Mouse (Mus musculus): ENCODE measurements around the gene Cyp4f14. TPM values are rescaled to one million over a fixed set of nuclear protein-coding genes. Genes with fewer than 3 reads are reported as not detected.
A peak's percentile ranks its signal among the peaks of the same experiment; 100 is the strongest.

The Cyp4f14 gene
- polyA plus RNA-seq, 1 experiment = not detected

DNA sequence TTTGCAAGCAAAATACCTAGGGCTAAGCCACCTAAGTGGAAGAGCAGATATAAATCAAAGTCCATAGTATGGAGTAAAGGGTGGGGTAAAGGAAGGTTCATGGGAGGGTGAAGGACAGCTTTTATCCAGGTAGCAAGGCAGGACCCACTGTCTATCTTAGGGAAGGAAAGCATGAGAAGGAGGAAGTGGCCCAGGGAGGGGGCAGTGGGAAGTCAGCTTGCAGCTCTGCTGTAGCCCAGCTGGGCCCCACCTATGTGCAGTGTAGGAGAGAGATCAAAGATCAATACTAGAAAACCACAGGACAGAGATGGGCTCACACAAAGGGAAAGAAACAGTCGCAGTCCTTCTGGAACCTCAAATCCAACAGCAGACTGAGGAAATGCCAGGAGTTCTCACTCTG is 1.1 kb downstream of the Cyp4f14 start:
- H3K4me1 ChIP-seq (ENCODE audit: control insufficient read depth, insufficient read depth, insufficient read length, low read length) = no peaks in the 10 kb centered on the region
- H3K4me3 ChIP-seq (ENCODE audit: insufficient read depth, low read depth, low read length) = no peak overlapping the region
- no peak overlapping the region for H3K27ac ChIP-seq (replicated peaks; ENCODE audit: low read depth, low read length)

DNA sequence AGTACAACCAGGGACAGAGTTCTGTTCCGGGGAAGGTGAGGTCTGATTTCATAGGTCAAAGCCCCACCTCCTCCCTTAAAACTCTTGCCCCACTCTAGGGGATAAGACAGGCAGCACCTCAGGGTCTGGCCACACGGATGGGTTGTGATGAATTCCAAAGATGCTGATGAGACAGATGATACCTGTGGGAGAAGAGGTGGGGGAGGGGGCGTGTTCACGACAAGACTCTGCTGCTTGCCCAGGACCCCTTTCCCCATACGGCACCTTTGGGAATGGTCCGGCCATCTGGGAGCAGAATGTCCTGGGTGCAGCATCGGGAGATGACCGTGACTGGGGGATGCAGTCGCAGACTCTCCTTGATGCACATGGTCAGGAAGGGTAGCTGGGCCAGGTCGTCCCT is 11.0 kb downstream of the Cyp4f14 start:
- no peak overlapping the region for H3K4me3 ChIP-seq (ENCODE audit: insufficient read depth, low read depth, low read length)
- no peaks in the 10 kb centered on the region for H3K4me1 ChIP-seq (ENCODE audit: control insufficient read depth, insufficient read depth, insufficient read length, low read length)
- no peak overlapping the region for H3K27ac ChIP-seq (replicated peaks; ENCODE audit: low read depth, low read length)

DNA sequence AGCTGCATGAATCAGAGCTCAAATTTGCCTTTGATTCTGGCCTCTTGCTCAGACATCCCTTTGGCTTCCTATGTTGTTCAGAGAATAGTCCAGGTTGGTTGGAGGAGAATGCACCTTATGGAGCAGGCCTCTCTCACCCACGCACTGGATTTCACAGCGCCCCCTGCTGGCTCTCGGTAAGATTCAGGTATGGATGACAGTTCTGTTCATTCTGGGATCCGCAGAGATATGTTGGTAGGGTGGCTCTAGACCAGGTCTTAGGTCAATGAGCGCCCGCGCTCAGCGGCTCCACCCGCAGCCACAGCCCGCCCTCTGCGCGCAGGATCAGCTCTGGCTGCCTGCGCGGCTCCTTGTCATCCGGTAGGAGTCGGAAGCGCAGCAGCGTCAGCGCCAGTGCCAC is 11.9 kb downstream of the Cyp4f14 start:
- H3K27ac ChIP-seq (replicated peaks; ENCODE audit: low read depth, low read length) = no peak overlapping the region
- H3K4me1 ChIP-seq (ENCODE audit: control insufficient read depth, insufficient read depth, insufficient read length, low read length) = no peaks in the 10 kb centered on the region
- no peak overlapping the region for H3K4me3 ChIP-seq (ENCODE audit: insufficient read depth, low read depth, low read length)

DNA sequence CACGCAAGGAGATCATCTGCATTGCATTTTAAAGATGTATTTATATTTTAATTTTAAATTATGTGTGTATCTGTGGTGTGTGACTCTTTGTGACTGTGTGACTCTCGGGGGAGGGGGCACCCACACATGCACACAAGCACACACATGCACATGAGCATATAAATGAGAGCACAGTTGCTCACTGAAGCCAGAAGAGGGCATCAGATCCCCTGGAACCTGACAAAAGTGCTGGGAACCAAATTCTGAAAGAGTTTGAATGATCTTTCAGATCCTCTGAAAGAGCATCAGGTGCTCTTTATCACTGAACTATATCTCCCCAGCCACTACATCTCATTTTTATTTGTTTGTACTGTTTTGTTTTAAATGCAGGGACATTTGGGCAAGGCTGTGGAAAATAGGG is 12.7 kb downstream of the Cyp4f14 start:
- no peak overlapping the region for H3K27ac ChIP-seq (replicated peaks; ENCODE audit: low read depth, low read length)
- H3K4me1 ChIP-seq (ENCODE audit: control insufficient read depth, insufficient read depth, insufficient read length, low read length) = no peaks in the 10 kb centered on the region
- H3K4me3 ChIP-seq (ENCODE audit: insufficient read depth, low read depth, low read length) = no peak overlapping the region

DNA sequence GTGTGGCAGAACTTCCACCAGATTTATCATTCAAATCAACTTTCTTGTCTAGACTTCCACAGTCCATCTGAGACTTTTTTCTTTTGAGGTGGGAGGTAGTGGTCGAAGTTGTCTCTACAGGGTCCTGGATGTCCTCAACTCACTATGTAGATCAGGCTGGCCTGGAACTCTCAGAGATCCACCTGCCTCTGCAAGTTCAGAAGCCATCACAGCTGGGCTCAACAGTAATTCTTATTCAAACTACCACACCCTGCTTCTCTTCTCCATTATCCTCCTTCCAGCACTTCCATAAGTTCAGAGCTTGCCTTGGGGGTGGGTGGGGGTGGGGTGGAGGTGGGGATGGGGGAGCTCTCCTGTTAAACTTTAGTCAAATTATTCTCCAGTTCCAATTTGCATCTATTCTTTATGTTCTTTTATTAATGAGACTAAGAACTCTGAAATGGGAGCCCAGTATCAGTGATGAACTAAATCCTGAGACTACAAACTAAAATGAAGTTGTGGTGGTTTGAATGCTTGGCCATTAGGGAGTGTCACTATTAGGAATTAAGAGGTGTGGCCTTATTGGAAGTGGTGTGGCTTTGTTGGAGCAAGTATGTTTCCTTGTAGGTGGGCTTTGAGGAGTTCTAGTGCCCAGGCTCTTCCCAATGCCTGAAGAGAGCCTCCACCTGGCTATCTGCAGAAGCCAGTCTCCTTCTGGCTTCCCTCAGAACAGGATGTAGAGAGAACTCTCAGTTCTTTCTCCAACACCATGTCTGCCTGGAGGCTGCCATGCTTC is 15.2 kb downstream of the Cyp4f14 start:
- Histone ChIP-seq H3K4me1 (ENCODE audit: control insufficient read depth, insufficient read depth, insufficient read length, low read length) (no peaks in the 10 kb centered on the region), H3K27ac (replicated peaks; ENCODE audit: low read depth, low read length) (no peak overlapping the region)

DNA sequence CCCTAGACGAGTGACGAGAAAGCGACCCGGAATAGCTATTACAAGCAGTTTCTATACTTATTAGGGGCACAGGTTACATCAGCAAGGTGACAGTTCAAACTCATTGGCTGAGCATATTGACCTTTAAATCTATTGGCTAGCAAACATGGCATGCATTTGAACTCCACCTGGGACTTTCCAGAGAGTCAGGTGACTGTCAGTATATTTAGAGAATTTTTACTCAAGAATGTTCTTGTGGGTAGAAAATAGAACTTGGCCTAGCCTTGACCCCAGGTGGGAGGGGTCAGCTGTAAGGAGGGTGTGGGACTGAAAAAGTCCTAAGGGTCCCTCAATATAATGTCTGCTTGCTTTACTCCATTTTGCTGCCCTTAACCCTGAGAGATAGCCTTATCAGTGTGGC is 21.7 kb downstream of the Cyp4f14 start:
- Histone ChIP-seq H3K27ac (replicated peaks; ENCODE audit: low read depth, low read length) (no peak overlapping the region), H3K4me3 (ENCODE audit: insufficient read depth, low read depth, low read length) (no peak overlapping the region), H3K4me1 (ENCODE audit: control insufficient read depth, insufficient read depth, insufficient read length, low read length) (peaks cover under 1% of the 10 kb centered on the region; the same call in 1 of the 2 replicates)

More for the DNA sequence above, 15.2 kb downstream of the Cyp4f14 start:
- H3K4me3 ChIP-seq (ENCODE audit: insufficient read depth, low read depth, low read length) = no peak overlapping the region

DNA sequence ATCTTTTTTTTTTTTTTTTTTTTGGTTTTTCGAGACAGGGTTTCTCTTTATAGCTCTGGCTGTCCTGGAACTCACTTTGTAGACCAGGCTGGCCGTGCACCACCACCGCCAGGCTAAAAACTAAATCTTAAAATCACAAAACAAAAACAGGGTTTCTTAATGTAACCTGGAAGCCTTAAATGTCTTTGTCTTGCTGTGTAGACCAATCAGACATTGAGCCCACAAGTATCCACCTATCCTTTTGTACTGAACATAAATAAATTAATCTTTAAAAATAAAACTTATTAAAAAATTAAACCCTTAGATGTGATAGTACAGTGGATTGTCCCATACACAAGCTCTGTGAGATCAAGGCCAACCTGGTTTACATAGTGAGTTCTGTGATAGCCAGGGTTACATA is 23.2 kb downstream of the Cyp4f14 start:
- no peak overlapping the region for H3K4me3 ChIP-seq (ENCODE audit: insufficient read depth, low read depth, low read length)
- no peak overlapping the region for H3K27ac ChIP-seq (replicated peaks; ENCODE audit: low read depth, low read length)
- peaks cover 9% of the 10 kb centered on the region; the same call in 1 of the 2 replicates for H3K4me1 ChIP-seq (ENCODE audit: control insufficient read depth, insufficient read depth, insufficient read length, low read length)

DNA sequence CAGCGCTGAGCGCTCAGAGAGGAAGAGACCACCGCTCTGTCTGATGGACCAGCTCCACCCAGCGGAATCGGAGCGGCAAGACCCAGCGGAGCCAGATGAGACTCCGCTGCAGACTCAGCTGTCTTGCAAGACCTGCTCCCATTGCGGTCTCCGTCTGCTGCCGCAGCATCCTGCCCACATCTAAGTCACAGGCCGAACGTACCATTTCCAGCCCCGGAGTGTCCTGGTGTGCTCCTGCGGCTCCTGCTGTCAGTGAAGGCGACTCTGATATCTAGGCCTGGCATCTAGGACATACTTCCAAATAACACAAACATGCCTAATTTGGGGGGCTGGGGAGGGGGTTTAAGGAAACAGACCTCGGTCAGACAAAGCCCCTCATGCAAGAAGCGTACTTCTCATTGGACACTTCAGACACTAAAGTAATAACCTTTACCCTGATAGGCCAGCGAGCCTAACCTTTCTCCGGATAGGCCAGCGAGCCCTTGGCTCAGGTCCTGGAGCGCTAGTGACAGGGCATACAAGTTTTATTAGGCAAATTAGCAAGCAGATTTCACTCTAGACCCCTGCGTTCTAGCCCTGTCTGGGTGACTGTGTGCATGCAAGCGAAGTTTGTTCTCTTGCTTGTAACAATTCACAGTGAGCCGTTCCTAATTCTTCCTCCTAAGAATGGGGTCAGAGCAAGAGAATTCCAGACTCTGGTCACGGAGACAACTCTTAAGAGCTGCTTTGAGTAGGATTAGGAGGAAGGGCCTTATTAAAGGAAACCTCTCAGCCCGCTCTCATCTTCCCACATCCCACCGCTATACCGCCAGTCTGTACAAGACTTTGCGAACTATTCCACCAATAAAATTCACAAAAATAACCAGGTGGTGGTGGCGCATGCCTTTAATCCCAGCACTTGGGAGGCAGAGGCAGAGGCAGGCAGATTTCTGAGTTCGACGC is 25.6 kb downstream of the Cyp4f14 start, which contains the start of gene Zfp870:
Zfp870 (minus strand) TSS at position 404 of the 942 bp plus-strand sequence.
- H3K4me1 ChIP-seq (ENCODE audit: control insufficient read depth, insufficient read depth, insufficient read length, low read length) = peaks cover 9% of the 10 kb centered on the region; the same call in 1 of the 2 replicates
- H3K27ac ChIP-seq (replicated peaks; ENCODE audit: low read depth, low read length) = peak within 1 kb of the TSS; percentile 87
- H3K4me3 ChIP-seq (ENCODE audit: insufficient read depth, low read depth, low read length) = peak within 1 kb of the TSS; percentile 75

DNA sequence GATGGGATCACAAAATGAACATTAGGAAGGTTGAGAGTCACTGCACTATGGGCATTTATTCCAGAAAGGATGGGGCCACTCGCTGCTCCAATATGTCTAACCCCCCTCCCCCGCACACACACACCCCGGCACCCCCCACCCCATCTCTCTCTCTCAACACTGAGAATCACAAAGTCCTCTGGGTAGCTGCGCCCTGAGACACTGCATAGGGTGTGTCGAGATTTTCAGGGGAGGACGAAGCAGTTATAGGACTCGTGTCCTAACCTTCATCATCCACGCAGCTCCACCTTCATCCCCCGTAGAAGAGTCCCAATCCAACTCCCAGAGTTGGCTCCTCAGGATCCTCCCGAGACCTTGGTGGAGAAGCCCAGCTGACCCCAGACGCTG is 26.3 kb downstream of the Cyp4f14 start:
- H3K27ac ChIP-seq (replicated peaks; ENCODE audit: low read depth, low read length) = 0 out of 2 replicates have a peak overlapping the region, but pooled peaks have one; percentile 40
- peaks cover 9% of the 10 kb centered on the region; the same call in 1 of the 2 replicates for H3K4me1 ChIP-seq (ENCODE audit: control insufficient read depth, insufficient read depth, insufficient read length, low read length)
- H3K4me3 ChIP-seq (ENCODE audit: insufficient read depth, low read depth, low read length) = peak overlapping the region; percentile 75

DNA sequence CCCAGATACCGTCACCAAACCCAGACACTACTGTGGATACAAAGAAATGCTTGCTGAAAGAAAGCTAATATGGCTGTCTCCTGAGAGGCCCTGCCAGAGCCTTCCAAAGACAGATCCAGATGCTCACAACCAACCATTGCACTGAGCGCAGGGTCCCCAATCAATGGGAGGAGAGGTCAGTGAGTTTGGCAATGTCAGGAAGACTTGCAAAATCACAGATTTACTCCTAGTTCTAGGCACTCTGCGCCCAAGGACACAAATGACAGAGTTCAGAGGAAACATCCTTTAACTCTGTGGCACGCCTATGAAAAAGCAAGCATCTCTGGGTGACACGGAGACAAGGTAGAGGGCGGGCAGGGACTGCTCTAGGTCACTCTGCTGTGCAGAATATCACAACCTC is 27.5 kb downstream of the Cyp4f14 start:
- Histone ChIP-seq H3K4me1 (ENCODE audit: control insufficient read depth, insufficient read depth, insufficient read length, low read length) (peaks cover 9% of the 10 kb centered on the region; the same call in 1 of the 2 replicates), H3K27ac (replicated peaks; ENCODE audit: low read depth, low read length) (no peak overlapping the region), H3K4me3 (ENCODE audit: insufficient read depth, low read depth, low read length) (peak overlapping the region; percentile 11; the same call in 1 of the 2 replicates)

DNA sequence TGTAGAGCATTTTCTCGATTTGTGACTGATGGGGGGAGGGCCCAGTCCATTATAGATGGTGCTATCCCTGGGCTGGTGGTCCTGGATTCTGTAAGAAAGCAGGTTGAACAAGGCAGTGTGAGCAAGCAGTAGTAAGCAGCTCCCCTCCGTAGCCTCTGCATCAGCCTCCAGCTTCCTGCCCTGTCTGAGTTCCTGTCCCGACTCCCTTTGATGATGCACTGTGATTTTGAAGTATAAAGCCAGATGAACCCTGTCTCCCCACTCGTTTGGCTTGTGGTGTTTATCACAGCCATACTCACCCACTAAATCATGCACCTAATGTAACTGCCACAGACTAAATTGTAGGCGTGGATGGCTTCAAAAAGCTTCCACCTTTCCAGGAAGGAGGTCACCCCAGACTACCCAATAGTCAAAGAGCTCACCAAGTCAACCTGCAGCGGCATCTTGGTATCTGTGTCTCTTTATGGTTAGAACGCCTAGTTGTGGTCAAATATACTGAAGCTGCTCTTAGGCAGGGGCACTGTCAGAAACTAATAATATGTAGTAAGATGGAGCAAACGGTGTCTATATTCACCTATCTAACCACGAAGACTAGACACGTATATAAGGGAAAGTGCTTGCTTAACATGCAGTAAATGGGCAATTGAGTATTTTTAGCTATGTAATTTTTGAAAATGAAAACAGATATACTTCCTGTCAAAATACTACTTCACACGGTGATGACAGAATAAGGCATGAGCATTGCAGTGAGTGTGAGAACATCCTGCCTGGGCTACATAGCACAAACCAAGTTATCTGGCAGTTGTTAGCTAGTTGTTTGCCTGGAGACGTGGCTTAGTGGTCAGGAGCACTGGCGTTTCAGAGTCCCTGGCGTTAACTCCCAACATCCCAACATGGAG is 36.6 kb downstream of the Cyp4f14 start:
- H3K4me3 ChIP-seq (ENCODE audit: insufficient read depth, low read depth, low read length) = no peak overlapping the region
- H3K27ac ChIP-seq (replicated peaks; ENCODE audit: low read depth, low read length) = no peak overlapping the region
- H3K4me1 ChIP-seq (ENCODE audit: control insufficient read depth, insufficient read depth, insufficient read length, low read length) = no peaks in the 10 kb centered on the region

DNA sequence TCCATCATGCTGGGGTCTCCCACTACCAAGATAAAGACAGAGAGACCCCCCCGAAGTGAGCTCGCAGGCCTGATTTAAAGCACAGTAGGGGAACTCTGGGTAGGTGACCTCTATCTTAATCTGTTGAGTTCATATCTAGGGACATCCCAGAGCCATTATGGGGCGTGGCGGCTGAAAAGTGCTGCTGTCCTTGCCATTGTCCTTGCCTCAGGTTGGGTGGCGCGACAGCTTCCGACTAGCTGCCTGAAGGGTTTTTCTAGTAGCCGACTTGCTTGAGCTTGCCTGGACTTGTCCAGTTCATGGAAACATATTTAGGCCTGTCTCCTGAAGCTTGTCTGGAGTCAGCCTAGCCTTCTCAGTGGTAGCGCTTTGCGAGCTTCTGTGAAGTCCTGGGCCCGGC is 38.4 kb downstream of the Cyp4f14 start:
- no peaks in the 10 kb centered on the region for H3K4me1 ChIP-seq (ENCODE audit: control insufficient read depth, insufficient read depth, insufficient read length, low read length)
- H3K27ac ChIP-seq (replicated peaks; ENCODE audit: low read depth, low read length) = no peak overlapping the region
- no peak overlapping the region for H3K4me3 ChIP-seq (ENCODE audit: insufficient read depth, low read depth, low read length)

DNA sequence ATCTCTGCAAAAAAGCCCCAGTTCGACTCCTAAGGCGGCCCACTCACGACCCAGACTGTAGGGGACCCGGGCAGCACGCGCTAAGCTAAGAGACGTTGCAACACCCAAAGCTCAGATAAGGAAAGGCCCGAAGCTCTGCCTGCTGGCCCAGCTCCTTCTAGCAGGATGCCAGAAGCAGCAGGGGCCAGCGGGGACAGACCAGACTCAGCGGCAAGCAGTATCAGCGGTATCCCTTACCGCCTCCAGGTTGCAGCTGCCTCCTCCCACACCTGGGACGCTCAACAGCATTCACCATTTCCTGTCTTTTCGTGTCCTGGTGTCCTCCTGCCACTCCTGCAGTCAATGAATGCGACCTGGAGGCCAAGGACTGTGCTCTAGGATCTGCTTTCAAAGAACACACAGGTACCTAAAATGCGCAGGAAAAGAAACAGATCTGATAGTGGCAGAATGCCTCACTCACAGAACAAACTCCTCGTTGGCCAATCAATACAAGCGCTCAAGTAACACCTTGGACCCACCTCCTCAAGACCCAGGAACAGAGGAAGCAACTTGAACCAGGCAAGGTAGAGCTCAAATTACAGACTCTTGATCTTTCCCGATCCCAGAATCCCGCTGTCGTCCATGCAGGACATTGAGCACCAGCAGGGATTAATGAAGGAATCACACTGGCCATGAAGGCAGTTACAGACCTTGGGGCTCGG is 39.5 kb downstream of the Cyp4f14 start:
- Histone ChIP-seq H3K4me3 (ENCODE audit: insufficient read depth, low read depth, low read length) (no peak overlapping the region), H3K4me1 (ENCODE audit: control insufficient read depth, insufficient read depth, insufficient read length, low read length) (no peaks in the 10 kb centered on the region), H3K27ac (replicated peaks; ENCODE audit: low read depth, low read length) (no peak overlapping the region)

DNA sequence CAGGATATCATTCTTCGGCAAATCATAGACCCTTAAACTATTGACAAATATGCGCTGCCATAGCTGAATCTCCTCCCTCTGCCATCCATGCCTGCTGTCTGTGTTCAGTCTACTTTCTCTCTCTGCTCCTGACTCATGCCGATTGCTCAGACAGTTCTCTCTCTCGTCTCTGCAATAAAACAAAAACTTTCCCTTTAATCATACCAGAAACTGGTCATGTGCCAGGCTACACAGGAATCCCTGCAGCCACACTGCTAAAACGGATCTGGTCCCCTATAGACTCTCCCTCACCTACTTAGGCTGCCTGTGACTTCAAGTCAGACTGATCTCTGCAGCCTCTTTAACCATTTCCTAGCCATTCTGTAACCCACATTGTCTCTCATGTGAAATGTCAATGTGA is 44.4 kb downstream of the Cyp4f14 start:
- Histone ChIP-seq H3K4me3 (ENCODE audit: insufficient read depth, low read depth, low read length) (no peak overlapping the region), H3K4me1 (ENCODE audit: control insufficient read depth, insufficient read depth, insufficient read length, low read length) (no peaks in the 10 kb centered on the region), H3K27ac (replicated peaks; ENCODE audit: low read depth, low read length) (no peak overlapping the region)

All from brown adipose tissue, adult 24 weeks (tissue).